Mouse (Mus musculus) macrophage (primary cell): ENCODE measurements around the gene Hmga1b. TPM values are rescaled to one million over a fixed set of nuclear protein-coding genes. Genes with fewer than 3 reads are reported as not detected.

Experiments used
- H3K27ac ChIP-seq: fragments of 350-480 bp; formaldehyde crosslinking; 2 replicates; pipeline ENCODE4 v1.9.0; 2021
- H3K36me3 ChIP-seq: fragments of 350-480 bp; formaldehyde crosslinking; 2 replicates; pipeline ENCODE4 v1.9.0; 2021; ENCODE audit errors: inconsistent target
- H3K4me3 ChIP-seq: fragments of 350-480 bp; formaldehyde crosslinking; 2 replicates; pipeline ENCODE4 v1.9.0; 2021; ENCODE audit errors: inconsistent target
- H3K79me2 ChIP-seq: fragments of 350-480 bp; formaldehyde crosslinking; 2 replicates; pipeline ENCODE4 v1.9.0; 2021; ENCODE audit errors: inconsistent target
- WGBS: methylation state at CpG from one replicate; pipeline ENCODE4 v1.1.7; 2026; ENCODE audit warnings: inconsistent platforms; ENCODE audit not compliant: missing documents; 5-methylcytosine and 5-hydroxymethylcytosine counted together
- polyA plus RNA-seq: library from polyadenylated mRNA; stranded (reverse); fragments of 250-400 nt; gene quantifications from 3 replicates; pipeline ENCODE4 v1.2.4, GENCODE M21; 2018; ENCODE audit warnings: inconsistent platforms

Hmga1b gene
- polyA plus RNA-seq, 1 experiment from 2014 or later, result 3.8 TPM

GRCm38 (mm10) chr11:120812068-120812467 lies 49.5 kb downstream of the Hmga1b start:
- no peak overlapping the region for H3K27ac ChIP-seq
- WGBS, result 98% methylated on average over 15 of the region's 16 CpGs
- no peak overlapping the region for H3K4me3 ChIP-seq
- peaks cover 100% of the 10 kb centered on the region for H3K36me3 ChIP-seq
- H3K79me2 ChIP-seq, result no peaks in the 10 kb centered on the region

Other genes starting within 250 kb of the Hmga1b start
- gene Gcgr, start 232.1 kb upstream of the Hmga1b start, polyA plus RNA-seq, result 0.09 TPM in 1 of 3 replicates, not detected in the others
- gene Mcrip1, start 213.1 kb upstream of the Hmga1b start, polyA plus RNA-seq, result 36.9 to 60.9 TPM (median 57.7 TPM) in 3 replicates
- not detected in 3 replicates for gene Ppp1r27, start 211.7 kb upstream of the Hmga1b start, polyA plus RNA-seq
- 294 to 442 TPM (median 388 TPM) in 3 replicates for gene P4hb, start 189.5 kb upstream of the Hmga1b start, polyA plus RNA-seq
- 662 to 966 TPM (median 875 TPM) in 3 replicates for gene Arhgdia, start 181.2 kb upstream of the Hmga1b start, polyA plus RNA-seq
- 34.3 to 88.6 TPM (median 41.5 TPM) in 3 replicates for gene Alyref, start 164.4 kb upstream of the Hmga1b start, polyA plus RNA-seq
- gene Anapc11, start 164.4 kb upstream of the Hmga1b start, polyA plus RNA-seq, result 40.4 to 78.6 TPM (median 76.2 TPM) in 3 replicates
- not detected in 3 replicates for gene Npb, start 154.3 kb upstream of the Hmga1b start, polyA plus RNA-seq
- 23.8 to 69.4 TPM (median 36.2 TPM) in 3 replicates for gene Pcyt2, start 144.9 kb upstream of the Hmga1b start, polyA plus RNA-seq
- gene Sirt7, start 137.6 kb upstream of the Hmga1b start, polyA plus RNA-seq, result 37.3 to 77.5 TPM (median 50.4 TPM) in 3 replicates
- gene Mafg, start 129.2 kb upstream of the Hmga1b start, polyA plus RNA-seq, result 18.1 to 68.2 TPM (median 39.6 TPM) in 3 replicates
- gene Pycr1, start 119.0 kb upstream of the Hmga1b start, polyA plus RNA-seq, result not detected in 3 replicates
- gene Myadml2, start 114.6 kb upstream of the Hmga1b start, polyA plus RNA-seq, result not detected in 3 replicates
- not detected in 3 replicates for gene Notum, start 101.6 kb upstream of the Hmga1b start, polyA plus RNA-seq
- 21.6 to 38.8 TPM (median 34.8 TPM) in 3 replicates for gene Aspscr1, start 89.8 kb upstream of the Hmga1b start, polyA plus RNA-seq
- 70.5 to 93.2 TPM (median 84.4 TPM) in 3 replicates for gene Cenpx, start 49.1 kb upstream of the Hmga1b start, polyA plus RNA-seq
- gene Lrrc45, start 48.9 kb upstream of the Hmga1b start, polyA plus RNA-seq, result 8.8 to 16.3 TPM (median 8.9 TPM) in 3 replicates
- 5.4 to 14.4 TPM (median 7.5 TPM) in 3 replicates for gene Rac3, start 41.3 kb upstream of the Hmga1b start, polyA plus RNA-seq
- 50.0 to 96.7 TPM (median 78.2 TPM) in 3 replicates for gene Dcxr, start 35.5 kb upstream of the Hmga1b start, polyA plus RNA-seq
- gene Cbr2, start 30.7 kb upstream of the Hmga1b start, polyA plus RNA-seq, result 26.0 to 63.7 TPM (median 28.8 TPM) in 3 replicates
- 12.9 to 16.2 TPM (median 15.6 TPM) in 3 replicates for gene Rfng, start 21.4 kb downstream of the Hmga1b start, polyA plus RNA-seq
- 31.8 to 85.4 TPM (median 49.9 TPM) in 3 replicates for gene Gps1, start 21.5 kb downstream of the Hmga1b start, polyA plus RNA-seq
- gene Dus1l, start 33.6 kb downstream of the Hmga1b start, polyA plus RNA-seq, result 17.1 to 33.6 TPM (median 26.6 TPM) in 3 replicates
- gene Fasn, start 61.8 kb downstream of the Hmga1b start, polyA plus RNA-seq, result 20.8 to 45.3 TPM (median 23.6 TPM) in 3 replicates
- 1.4 to 3.2 TPM (median 1.7 TPM) in 3 replicates for gene Ccdc57, start 170.1 kb downstream of the Hmga1b start, polyA plus RNA-seq
- gene Slc16a3, start 185.7 kb downstream of the Hmga1b start, polyA plus RNA-seq, result 5.7 to 18.5 TPM (median 14.2 TPM) in 3 replicates
- 77.7 to 122 TPM (median 77.9 TPM) in 3 replicates for gene Csnk1d, start 228.5 kb downstream of the Hmga1b start, polyA plus RNA-seq